Mouse (Mus musculus) layer of hippocampus, adult 8-10 months (tissue): ENCODE measurements at regions not wholly inside any gene's neighbourhood (a gene's known extent, or its start where the extent isn't known, plus 50 kb on each side); places are given as distances from the start of the nearest gene placed in this dataset.
"Not testable (repeated sequence)": the region's sequence is repeated elsewhere in the genome, so short reads cannot be mapped to it uniquely, and the experiment has no call there.

Experiments
- DNase-seq, 2 experiments: peaks; one replicate each; pipeline ENCODE4 v3.0.0; 2022; ENCODE audit warnings: low spot score in 2 of 2

DNA sequence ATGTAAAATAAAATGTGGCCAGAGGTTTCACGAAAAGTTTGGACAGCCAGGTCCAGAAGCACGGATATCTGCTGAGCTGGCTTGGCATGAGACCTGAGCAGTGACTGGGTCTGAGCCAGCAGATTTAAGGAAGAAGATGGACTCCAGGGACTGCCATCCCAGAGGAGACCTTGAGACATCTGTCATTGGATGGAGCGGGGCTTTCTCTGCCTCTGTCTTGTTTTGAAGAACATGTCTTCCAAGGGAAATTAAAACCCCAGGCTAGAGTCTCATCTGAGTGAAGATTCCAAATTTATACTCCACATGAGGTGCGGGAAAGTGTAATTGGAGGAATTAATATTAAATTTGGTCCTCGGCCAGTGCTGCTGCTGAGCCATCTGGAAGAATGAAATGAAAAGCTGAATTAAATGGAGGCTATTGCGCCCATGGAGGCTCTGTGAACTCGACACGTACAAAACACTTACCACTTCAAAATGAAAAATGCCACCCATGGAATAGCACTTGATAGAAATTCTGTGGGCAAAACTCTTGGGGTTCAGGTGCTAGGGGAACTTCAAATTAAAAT is 129.8 kb upstream of the Adcy2 start:
- DNase-seq, result peak in 1 of 2 experiments; percentile 17

DNA sequence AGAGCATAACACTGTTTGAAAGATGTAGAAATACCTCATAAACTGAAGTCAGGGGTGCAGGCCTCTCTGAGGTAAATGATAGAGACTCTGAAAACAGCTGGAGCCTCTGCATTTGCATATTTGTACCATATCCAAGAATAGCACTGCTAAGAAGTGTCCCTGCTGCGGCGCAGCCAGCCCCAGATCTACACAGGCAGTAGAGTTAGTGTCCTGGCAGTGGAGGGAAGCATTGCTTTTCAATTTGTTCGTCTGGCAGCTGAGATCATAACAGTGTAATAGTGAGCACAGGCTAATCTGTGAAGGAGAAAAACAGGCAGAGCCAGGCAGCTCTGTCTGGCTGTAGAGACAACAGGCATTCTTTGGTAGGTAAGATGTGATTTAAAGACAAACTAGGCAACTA is 128.2 kb upstream of the Adcy2 start:
- DNase-seq, result no peak

- not testable (repeated sequence) for DNase-seq
Measured at GRCm38 (mm10) chr13:69118743-69119142, 119.4 kb upstream of the Adcy2 start.

- no peak for DNase-seq
Measured at GRCm38 (mm10) chr13:69109168-69109567, 109.8 kb upstream of the Adcy2 start.

- peak; percentile 43 to 72 for DNase-seq
Measured at GRCm38 (mm10) chr13:69086613-69087012, 87.3 kb upstream of the Adcy2 start.

DNA sequence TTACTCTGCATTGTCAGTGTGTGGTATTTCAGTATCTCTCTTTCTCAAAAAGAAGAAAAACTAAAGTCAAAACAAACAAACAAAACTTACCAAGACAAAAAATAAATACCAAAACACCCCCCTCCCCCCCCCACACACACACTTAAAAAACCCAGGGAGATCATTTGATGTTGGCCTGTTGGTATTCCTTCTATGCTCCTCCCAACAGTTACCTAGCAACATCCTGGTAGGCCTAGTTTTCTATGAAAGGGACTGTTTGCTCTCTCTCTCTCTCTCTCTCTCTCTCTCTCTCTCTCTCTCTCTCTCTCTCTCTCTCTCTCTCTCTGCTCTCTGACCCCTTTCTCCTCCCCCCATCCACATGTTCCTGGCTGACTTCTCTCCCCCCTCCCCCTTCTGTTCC is 71.0 kb upstream of the Adcy2 start:
- no peak for DNase-seq

- DNase-seq, result no peak
Measured at GRCm38 (mm10) chr13:69069817-69070216, 70.5 kb upstream of the Adcy2 start.

- no peak for DNase-seq
Measured at GRCm38 (mm10) chr13:69066636-69067035, 67.3 kb upstream of the Adcy2 start.

- no peak for DNase-seq
Measured at GRCm38 (mm10) chr13:69065285-69065684, 65.9 kb upstream of the Adcy2 start.

DNA sequence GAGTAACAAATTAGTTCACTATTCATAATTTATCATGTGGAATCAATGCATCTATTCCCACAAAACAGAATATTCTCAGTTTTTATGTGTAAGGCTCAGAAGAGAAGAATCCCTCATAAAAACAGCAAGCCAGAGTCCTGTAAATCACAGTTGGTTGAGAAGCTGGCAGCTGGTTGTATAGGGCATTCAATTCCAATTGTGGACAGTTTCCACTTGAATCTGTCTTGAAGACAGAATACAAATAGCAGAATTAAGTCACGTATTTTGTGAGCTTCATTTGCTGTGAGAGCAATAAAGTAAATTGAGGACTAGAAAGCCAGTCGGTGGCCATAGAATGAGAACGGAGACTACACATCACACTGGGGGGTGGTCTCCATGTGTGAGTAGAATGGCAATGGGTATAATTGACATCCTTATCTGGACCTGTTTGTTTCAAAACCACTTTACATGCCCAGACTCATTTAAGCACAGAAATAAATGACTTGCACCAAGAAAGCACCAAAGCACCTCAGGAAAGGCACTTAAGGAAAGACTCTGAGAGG is 63.4 kb upstream of the Adcy2 start:
- DNase-seq, result no peak

GRCm38 (mm10) chr13:69061436-69061835 is 62.1 kb upstream of the Adcy2 start:
- DNase-seq, result no peak
